Mouse (Mus musculus) CD4-positive naive resting alpha-beta T cell, adult 76 days (primary cell): ENCODE results near the gene Cavin2. TPM values are rescaled to one million over a fixed set of nuclear protein-coding genes. Genes with fewer than 3 reads are reported as not detected.

Source experiments
- total RNA-seq: library from RNA; stranded (reverse); gene quantifications from one replicate; pipeline ENCODE4 v1.2.4, GENCODE M21; 2023

Cavin2 gene
- total RNA-seq, result 0.91 TPM

DNA sequence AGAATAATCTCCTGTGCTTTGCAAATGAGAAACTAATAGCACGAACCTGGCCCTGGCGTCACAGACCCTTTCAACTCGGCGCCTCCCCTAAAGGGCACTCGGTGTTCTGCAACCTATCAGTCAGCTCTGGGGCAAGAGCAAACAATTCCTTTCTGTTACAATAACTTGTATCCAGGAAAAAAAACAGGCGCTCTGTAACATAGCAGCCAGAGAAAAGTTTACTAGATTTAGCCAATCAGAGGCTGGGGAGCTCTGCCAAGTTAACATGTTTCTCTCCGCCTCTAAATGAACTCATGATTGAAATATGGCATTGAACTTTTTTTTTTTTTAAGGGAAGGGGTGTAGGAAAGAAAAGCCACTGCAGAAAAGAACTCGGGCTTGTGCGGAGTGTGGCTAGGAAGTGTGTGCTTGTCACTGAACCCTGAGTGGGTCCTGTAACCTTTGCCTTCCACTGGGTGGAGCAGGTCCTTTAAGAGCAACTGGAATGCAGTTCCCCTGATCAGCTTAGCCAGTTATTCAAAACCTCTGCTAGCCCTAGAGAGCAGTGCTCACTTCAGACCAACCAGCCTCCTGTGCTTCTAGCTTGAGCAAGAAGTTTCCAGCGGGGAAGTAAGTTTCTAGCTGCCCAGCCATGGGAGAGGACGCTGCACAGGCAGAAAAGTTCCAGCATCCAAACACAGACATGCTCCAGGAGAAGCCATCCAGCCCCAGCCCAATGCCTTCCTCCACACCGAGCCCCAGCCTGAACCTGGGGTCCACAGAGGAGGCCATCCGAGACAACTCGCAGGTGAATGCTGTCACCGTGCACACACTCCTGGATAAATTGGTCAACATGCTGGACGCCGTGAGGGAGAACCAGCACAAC, at the start of gene Cavin2:
TSS of gene Cavin2 (plus strand) at position 372 of the 865 bp plus-strand sequence.

Other genes with a start within 250 kb of the Cavin2 start
- gene Nabp1, start 189.3 kb downstream of the Cavin2 start, total RNA-seq, result 88.2 TPM